In genomic region chr5:117938182-117938581, GRCm38 (mm10) we compare ENCODE assay signal across 8 mouse cellular contexts. TPM values are rescaled to one million over a fixed set of nuclear protein-coding genes. Genes with fewer than 3 reads are reported as not detected.
DNase-seq lines count a peak whose midpoint lies in the region; ATAC-seq lines count a peak whose summit lies in the region.

No protein-coding gene starts in this region.

- H3K4me3 ChIP-seq in forebrain, embryonic 13.5 days: 0 out of 2 replicates have a peak overlapping the region, but pooled peaks have one; percentile 17
- H3K4me3 ChIP-seq in hindbrain, embryonic 11.5 days (ENCODE audit: low read depth, low read length): peak overlapping the region; percentile 4; the same call in 1 of the 2 replicates
- 0 out of 2 replicates have a peak overlapping the region, but pooled peaks have one; percentile 14 for H3K4me3 ChIP-seq in limb, embryonic 11.5 days (ENCODE audit: low read depth, low read length)
- H3K4me3 ChIP-seq in midbrain, embryonic 11.5 days (ENCODE audit: low read depth, low read length): no peak overlapping the region

- H3K36me3 ChIP-seq in forebrain, embryonic 13.5 days (ENCODE audit: poor library complexity, severe bottlenecking): no peaks in the 10 kb centered on the region
- no peaks in the 10 kb centered on the region for H3K36me3 ChIP-seq in hindbrain, embryonic 11.5 days (ENCODE audit: control insufficient read depth, insufficient read depth, low read length)
- no peaks in the 10 kb centered on the region for H3K36me3 ChIP-seq in limb, embryonic 11.5 days (ENCODE audit: control insufficient read depth, insufficient read depth, low read length)
- no peaks in the 10 kb centered on the region for H3K36me3 ChIP-seq in midbrain, embryonic 11.5 days (ENCODE audit: control insufficient read depth, insufficient read depth, low read length)
- no peaks in the 10 kb centered on the region for H3K36me3 ChIP-seq in splenic B cell, adult 2 months (ENCODE audit: control insufficient read depth, insufficient read depth, low read length, poor library complexity, severe bottlenecking)

- 14% methylated on average over 14 of the region's 14 CpGs for WGBS in forebrain, embryonic 13.5 days
- WGBS in hindbrain, embryonic 11.5 days: 19% methylated on average over 14 of the region's 14 CpGs
- whole genome bisulfite sequencing in limb, embryonic 11.5 days: 12% methylated on average over 14 of the region's 14 CpGs
- 19% methylated on average over 14 of the region's 14 CpGs for WGBS in midbrain, embryonic 11.5 days

- DNase-seq in layer of hippocampus, adult 11-12 months (ENCODE audit: low spot score): peak; percentile 43
- no peak for DNase-seq in layer of hippocampus, adult 9-10 months (ENCODE audit: low spot score)
- DNase-seq in adrenal gland, postnatal 36 days: peak; percentile 72 to 78
- DNase-seq in hindbrain, embryonic 11.5 days (ENCODE audit: low spot score): peak; percentile 89
- DNase-seq in limb, embryonic 11.5 days (ENCODE audit: low spot score): peak; percentile 91
- DNase-seq in midbrain, embryonic 11.5 days (ENCODE audit: low spot score, missing footprints): peak; percentile 98
- DNase-seq in splenic B cell, adult 2 months (ENCODE audit: low read depth, low spot score): peak; percentile 77

- H3K4me2 ChIP-seq in forebrain, embryonic 13.5 days: peak overlapping the region; percentile 42
- peak overlapping the region; percentile 14; the same call in 1 of the 2 replicates for H3K4me2 ChIP-seq in hindbrain, embryonic 11.5 days (replicated peaks; ENCODE audit: low read depth, low read length)
- H3K4me2 ChIP-seq in limb, embryonic 11.5 days (ENCODE audit: low read depth, severe bottlenecking): peak overlapping the region; percentile 36
- peak overlapping the region; percentile 35; the same call in 1 of the 2 replicates for H3K4me2 ChIP-seq in midbrain, embryonic 11.5 days

- H3K27ac ChIP-seq in forebrain, embryonic 13.5 days: no peak overlapping the region
- H3K27ac ChIP-seq in hindbrain, embryonic 11.5 days (ENCODE audit: low read depth, low read length): no peak overlapping the region
- H3K27ac ChIP-seq in limb, embryonic 11.5 days (replicated peaks; ENCODE audit: low read depth, low read length): no peak overlapping the region
- no peak overlapping the region for H3K27ac ChIP-seq in midbrain, embryonic 11.5 days (ENCODE audit: low read depth, low read length)

- no peaks in the 10 kb centered on the region for H3K9me3 ChIP-seq in forebrain, embryonic 13.5 days (replicated peaks)
- no peaks in the 10 kb centered on the region for H3K9me3 ChIP-seq in hindbrain, embryonic 11.5 days (ENCODE audit: control insufficient read depth, low read length)
- no peaks in the 10 kb centered on the region for H3K9me3 ChIP-seq in limb, embryonic 11.5 days (ENCODE audit: control insufficient read depth, low read length)
- H3K9me3 ChIP-seq in midbrain, embryonic 11.5 days (ENCODE audit: control insufficient read depth, low read length): no peaks in the 10 kb centered on the region

- peaks cover 9% of the 10 kb centered on the region for H3K4me1 ChIP-seq in forebrain, embryonic 13.5 days
- no peaks in the 10 kb centered on the region for H3K4me1 ChIP-seq in hindbrain, embryonic 11.5 days (replicated peaks; ENCODE audit: control insufficient read depth, insufficient read depth, low read length)
- H3K4me1 ChIP-seq in limb, embryonic 11.5 days (ENCODE audit: control insufficient read depth, insufficient read depth, low read length): no peaks in the 10 kb centered on the region
- no peaks in the 10 kb centered on the region for H3K4me1 ChIP-seq in midbrain, embryonic 11.5 days (ENCODE audit: control insufficient read depth, insufficient read depth, low read length)

- no peaks in the 10 kb centered on the region for H3K27me3 ChIP-seq in forebrain, embryonic 13.5 days
- H3K27me3 ChIP-seq in hindbrain, embryonic 11.5 days (ENCODE audit: control insufficient read depth, insufficient read depth, low read length): no peaks in the 10 kb centered on the region
- H3K27me3 ChIP-seq in limb, embryonic 11.5 days (ENCODE audit: control insufficient read depth, insufficient read depth, low read length): peaks cover 2% of the 10 kb centered on the region; the same call in 1 of the 2 replicates
- H3K27me3 ChIP-seq in midbrain, embryonic 11.5 days (ENCODE audit: control insufficient read depth, insufficient read depth, low read length): no peaks in the 10 kb centered on the region; the same call in 1 of the 2 replicates
- H3K27me3 ChIP-seq in splenic B cell, adult 2 months (ENCODE audit: control insufficient read depth, insufficient read depth, low read length, poor library complexity, severe bottlenecking): no peaks in the 10 kb centered on the region

- H3K9ac ChIP-seq in forebrain, embryonic 13.5 days: no peak overlapping the region
- H3K9ac ChIP-seq in hindbrain, embryonic 11.5 days (ENCODE audit: low read depth, low read length): no peak overlapping the region
- H3K9ac ChIP-seq in limb, embryonic 11.5 days (ENCODE audit: low read length): no peak overlapping the region
- H3K9ac ChIP-seq in midbrain, embryonic 11.5 days (ENCODE audit: low read length): no peak overlapping the region

- ATAC-seq in forebrain, embryonic 13.5 days: no peak
- no peak for ATAC-seq in hindbrain, embryonic 11.5 days (ENCODE audit: low FRiP score)
- ATAC-seq in limb, embryonic 11.5 days (ENCODE audit: insufficient number of reproducible peaks, low FRiP score, low TSS enrichment, low read depth): peak; percentile 54; the same call in 1 of the 2 replicates
- peak; percentile 46; the same call in 1 of the 2 replicates for ATAC-seq in midbrain, embryonic 11.5 days (ENCODE audit: low FRiP score)

RNA-seq across cellular contexts. Expression of gene Fbxo21, which starts 38.3 kb away (rescaled TPM):
- 10 to 100 TPM; 55.9 to 77.6 TPM for total RNA-seq in adrenal gland, postnatal 36 days (2021)
- polyA plus RNA-seq in forebrain, embryonic 13.5 days (2015; fragmentation: Nextera tagmentation; extraction: Ambion mirVana): 141 and 154 TPM in 2 replicates
- 80.2 and 93.6 TPM in 2 replicates for polyA plus RNA-seq in hindbrain, embryonic 11.5 days (2014; fragmentation: Nextera tagmentation; extraction: Ambion mirVana)
- 74.6 and 84.4 TPM in 2 replicates for polyA plus RNA-seq in limb, embryonic 11.5 days (2014; fragmentation: Nextera tagmentation; extraction: Ambion mirVana)
- polyA plus RNA-seq in midbrain, embryonic 11.5 days (2014; fragmentation: Nextera tagmentation; extraction: Ambion mirVana): 90.9 and 93.4 TPM in 2 replicates

Comparison
In these comparisons a context has a peak if more than half of its experiments do, and no peak if none do; other contexts are left out.
1. ATAC-seq: peak in limb, embryonic 11.5 days (single experiment) and midbrain, embryonic 11.5 days (single experiment); none in forebrain, embryonic 13.5 days (single experiment) and hindbrain, embryonic 11.5 days (single experiment).
2. Peak in every context shown above with its lines, with median percentiles within 50 percentile points of each other: H3K4me2 ChIP-seq.